Mouse (Mus musculus) spleen, adult 10 weeks (tissue): ENCODE data around the gene Arl2. TPM values are rescaled to one million over a fixed set of nuclear protein-coding genes. Genes with fewer than 3 reads are reported as not detected.

Experiments
- polyA plus RNA-seq: library from polyadenylated mRNA; stranded (reverse); fragments of 350-450 nt; fragmentation: Illumina TruSeq; extraction: RNeasy Lipid Tissue Mini Kit (QIAGEN cat#74804); gene quantifications from one replicate; pipeline ENCODE4 v1.2.3, GENCODE M21; 2015; ENCODE audit warnings: low replicate concordance; ENCODE audit not compliant: insufficient read depth

Arl2 gene
- 11.0 TPM for polyA plus RNA-seq

GRCm38 (mm10) chr19:6141394-6141749 lies at the start of gene Arl2:
TSS of gene Arl2 (minus strand) at chr19:6141548.

GRCm38 (mm10) chr19:6184131-6184530 lies 42.8 kb upstream of the Arl2 start, which contains the start of gene Majin:
TSS of gene Majin (plus strand) at chr19:6184388.

GRCm38 (mm10) chr19:6140678-6141393 lies 512 bp downstream of the Arl2 start, which contains the start of gene Batf2:
TSS of gene Batf2 (plus strand) at chr19:6140983.

GRCm38 (mm10) chr19:6127760-6128341 lies 13.5 kb downstream of the Arl2 start, which contains the start of gene Snx15:
TSS of gene Snx15 (minus strand) at chr19:6128304.

GRCm38 (mm10) chr19:6117986-6118676 lies 23.2 kb downstream of the Arl2 start, which contains the start of gene Sac3d1:
TSS of gene Sac3d1 (minus strand) at chr19:6118650.

GRCm38 (mm10) chr19:6105586-6105985 lies 35.8 kb downstream of the Arl2 start, which contains the start of gene Naaladl1:
TSS of gene Naaladl1 (plus strand) at chr19:6105782.

GRCm38 (mm10) chr19:6094119-6094518 lies 47.2 kb downstream of the Arl2 start, which contains the start of gene AC131692.1:
TSS of gene AC131692.1 (plus strand) at chr19:6094419.

GRCm38 (mm10) chr19:6084478-6085248 lies 56.7 kb downstream of the Arl2 start, which contains the start of the genes Zfpl1 and Cdca5:
TSS of gene Zfpl1 (minus strand) at chr19:6084956.
TSS of gene Cdca5 (plus strand) at chr19:6084983.

Other genes starting within 250 kb of the Arl2 start
- gene Tigd3, start 247.4 kb downstream of the Arl2 start, polyA plus RNA-seq = 0.84 TPM
- gene Dpf2, start 228.5 kb downstream of the Arl2 start, polyA plus RNA-seq = 103 TPM
- 6.4 TPM for gene Cdc42ep2, start 216.7 kb downstream of the Arl2 start, polyA plus RNA-seq
- 30.6 TPM for gene Pola2, start 177.3 kb downstream of the Arl2 start, polyA plus RNA-seq
- not detected for gene Slc22a20, start 155.4 kb downstream of the Arl2 start, polyA plus RNA-seq
- gene Capn1, start 125.7 kb downstream of the Arl2 start, polyA plus RNA-seq = 28.9 TPM
- 42.1 TPM for gene Syvn1, start 95.0 kb downstream of the Arl2 start, polyA plus RNA-seq
- gene Mrpl49, start 83.8 kb downstream of the Arl2 start, polyA plus RNA-seq = 48.0 TPM
- gene Fau, start 83.7 kb downstream of the Arl2 start, polyA plus RNA-seq = 1,233 TPM
- gene Znhit2, start 80.4 kb downstream of the Arl2 start, polyA plus RNA-seq = 0.99 TPM
- gene Tm7sf2, start 73.2 kb downstream of the Arl2 start, polyA plus RNA-seq = 8.7 TPM
- 47.4 TPM for gene Vps51, start 64.3 kb downstream of the Arl2 start, polyA plus RNA-seq
- gene Tmem262, start 61.5 kb downstream of the Arl2 start, polyA plus RNA-seq = not detected
- not detected for gene Gm28374, start 59.3 kb downstream of the Arl2 start, polyA plus RNA-seq
- 12.9 TPM for gene Zfpl1, start 56.6 kb downstream of the Arl2 start, polyA plus RNA-seq
- gene Cdca5, start 56.6 kb downstream of the Arl2 start, polyA plus RNA-seq = 8.2 TPM
- gene AC131692.1, start 47.1 kb downstream of the Arl2 start, polyA plus RNA-seq = 0.47 TPM
- not detected for gene Naaladl1, start 35.8 kb downstream of the Arl2 start, polyA plus RNA-seq
- 4.3 TPM for gene Sac3d1, start 22.9 kb downstream of the Arl2 start, polyA plus RNA-seq
- gene Snx15, start 13.2 kb downstream of the Arl2 start, polyA plus RNA-seq = 16.4 TPM
- 1.8 TPM for gene Batf2, start 565 bp downstream of the Arl2 start, polyA plus RNA-seq
- not detected for gene Majin, start 42.8 kb upstream of the Arl2 start, polyA plus RNA-seq
- not detected for gene Gpha2, start 84.8 kb upstream of the Arl2 start, polyA plus RNA-seq
- 11.9 TPM for gene Ppp2r5b, start 94.3 kb upstream of the Arl2 start, polyA plus RNA-seq
- gene Atg2a, start 100.1 kb upstream of the Arl2 start, polyA plus RNA-seq = 6.0 TPM
- gene Ehd1, start 135.2 kb upstream of the Arl2 start, polyA plus RNA-seq = 36.3 TPM
- 2.1 TPM for gene Cdc42bpg, start 164.9 kb upstream of the Arl2 start, polyA plus RNA-seq
- 15.5 TPM for gene Men1, start 193.4 kb upstream of the Arl2 start, polyA plus RNA-seq
- 230 TPM for gene Map4k2, start 199.6 kb upstream of the Arl2 start, polyA plus RNA-seq
- gene Sf1, start 222.1 kb upstream of the Arl2 start, polyA plus RNA-seq = 447 TPM
- gene Pygm, start 242.9 kb upstream of the Arl2 start, polyA plus RNA-seq = 7.7 TPM